Mouse (Mus musculus): ENCODE measurements around the gene Tent4a.

Gene Tent4a

DNA sequence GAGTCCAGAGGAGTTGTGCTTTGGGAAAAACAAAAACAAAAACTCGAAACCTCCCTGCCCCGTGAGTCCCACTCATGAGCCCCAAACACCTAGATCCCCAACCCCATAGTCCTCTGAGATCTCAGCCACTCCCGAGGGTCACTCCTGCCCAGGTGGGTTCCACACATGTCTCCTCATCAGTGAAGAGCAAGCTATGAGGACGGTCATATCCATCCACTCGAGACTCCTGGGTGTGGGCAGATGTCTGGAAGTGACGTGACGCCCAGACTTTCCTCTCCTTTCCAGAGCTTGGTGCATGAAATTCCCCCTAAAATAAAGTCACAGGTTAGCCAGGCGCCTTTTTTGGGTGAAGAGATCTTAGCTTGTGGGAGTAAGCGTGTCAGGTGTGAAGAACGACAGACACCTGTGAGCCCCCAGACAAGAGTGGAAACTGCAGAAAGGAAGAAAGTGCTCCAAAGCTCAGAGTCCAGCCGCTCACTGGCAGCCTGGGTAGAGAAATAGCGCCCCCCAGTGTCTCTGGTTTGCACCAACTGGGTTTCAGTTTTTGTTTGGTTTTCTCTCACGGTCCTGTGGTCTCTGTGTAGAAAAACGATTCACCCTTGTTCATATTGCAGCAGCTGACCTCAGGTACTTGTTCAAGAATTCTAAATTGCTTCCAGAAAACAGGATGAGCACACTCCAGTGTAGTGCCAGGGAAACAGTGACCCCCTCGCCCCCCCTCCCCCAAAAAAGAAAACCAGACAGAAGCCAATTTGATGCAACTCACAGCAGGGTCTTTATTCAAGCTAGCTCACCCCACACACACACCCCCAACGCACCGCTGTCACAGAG, 73.6 kb downstream of the Tent4a start:
- no peak for DNase-seq

GRCm38 (mm10) chr13:69459657-69460458, 74.6 kb downstream of the Tent4a start:
- peak; percentile 21 for DNase-seq

GRCm38 (mm10) chr13:69458891-69459290, 75.5 kb downstream of the Tent4a start:
- DNase-seq = no peak

DNA sequence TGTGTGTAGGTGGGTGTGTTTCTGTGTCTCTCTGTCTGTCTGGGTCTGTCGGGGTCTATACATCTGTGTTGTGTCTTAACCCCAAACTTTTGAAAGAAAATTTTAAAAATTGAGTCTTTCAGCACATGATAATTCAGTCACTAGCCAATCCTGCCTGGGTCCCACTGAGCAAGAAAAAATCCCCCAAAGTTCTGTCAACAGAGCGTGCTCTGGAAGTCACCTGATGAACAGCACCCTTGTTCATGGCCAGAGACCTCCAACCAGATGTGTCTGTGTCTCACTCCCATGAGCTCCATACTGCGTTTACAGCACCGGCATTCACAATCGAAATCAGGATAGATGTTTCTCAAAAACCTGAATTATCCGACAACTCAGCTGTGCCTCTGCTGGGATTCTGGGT, 76.0 kb downstream of the Tent4a start:
- DNase-seq = no peak

DNA sequence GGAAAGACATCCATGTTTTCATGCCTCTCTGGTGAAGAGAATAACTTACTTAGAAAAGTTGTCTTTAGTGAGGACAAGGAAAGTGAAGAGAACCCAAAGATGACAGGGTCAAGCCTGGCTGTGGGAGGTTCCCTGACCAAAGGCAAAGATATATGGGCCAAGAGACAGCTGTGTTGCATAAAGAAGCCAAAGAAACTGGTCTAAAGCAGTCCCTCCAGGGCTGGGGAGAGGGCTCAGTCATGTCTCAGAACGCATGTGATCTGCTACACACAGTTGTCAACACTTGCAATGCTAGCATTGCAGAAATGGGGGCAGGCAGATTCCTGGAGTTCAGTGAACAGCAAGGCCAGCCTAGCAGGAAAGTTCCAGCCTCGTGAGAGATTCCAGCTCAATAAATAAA, 77.3 kb downstream of the Tent4a start:
- DNase-seq = no peak

GRCm38 (mm10) chr13:69456641-69457040, 77.8 kb downstream of the Tent4a start:
- no peak for DNase-seq

GRCm38 (mm10) chr13:69455476-69456175, 78.8 kb downstream of the Tent4a start:
- DNase-seq = no peak
